Mouse (Mus musculus) kidney, adult 2 months (tissue): ENCODE data around the gene Hist1h2ad. TPM values are rescaled to one million over a fixed set of nuclear protein-coding genes. Genes with fewer than 3 reads are reported as not detected.
"Not testable (repeated sequence)": the region's sequence is repeated elsewhere in the genome, so short reads cannot be mapped to it uniquely, and the experiment has no call there.

ENCODE experiments used
- DNase-seq: peaks from one replicate; pipeline ENCODE4 v3.0.0; 2021
- H3K27ac ChIP-seq: fragments of 200-500 bp; 2 replicates; pipeline ENCODE4 v1.5.1; 2012; ENCODE audit warnings: low read depth, low read length, control low read depth, inconsistent platforms; ENCODE audit not compliant: insufficient read depth
- H3K27me3 ChIP-seq: fragments of 200-500 bp; replicated peaks from 2 replicates; pipeline ENCODE4 v1.6.1; 2012; ENCODE audit warnings: mild to moderate bottlenecking, moderate library complexity, low read length, inconsistent platforms; ENCODE audit not compliant: control insufficient read depth, insufficient read depth
- H3K36me3 ChIP-seq: fragments of 200-500 bp; 2 replicates; pipeline ENCODE4 v1.6.1; 2012; ENCODE audit warnings: mild to moderate bottlenecking, moderate library complexity, low read length, inconsistent platforms; ENCODE audit not compliant: control insufficient read depth, insufficient read depth
- H3K4me1 ChIP-seq: fragments of 200-500 bp; 2 replicates; pipeline ENCODE4 v1.6.1; 2011; ENCODE audit warnings: low read length; ENCODE audit not compliant: control insufficient read depth, insufficient read depth
- H3K4me3 ChIP-seq: fragments of 200-500 bp; 2 replicates; pipeline ENCODE4 v1.5.1; 2011; ENCODE audit warnings: mild to moderate bottlenecking, low read depth, low read length, control low read depth; ENCODE audit not compliant: insufficient read depth
- CTCF ChIP-seq: fragments of 200-500 bp; conservative IDR thresholded peaks from 2 replicates; pipeline ENCODE4 v1.5.1; 2011; ENCODE audit warnings: low read depth, mild to moderate bottlenecking, control low read depth, low read length, moderate library complexity, mixed read lengths; ENCODE audit not compliant: insufficient read depth, insufficient read length
- POLR2A ChIP-seq: fragments of 200-500 bp; IDR thresholded peaks from one replicate; pipeline ENCODE4 v1.6.1; 2011; ENCODE audit warnings: low read depth, low read length, control low read depth
- WGBS: fragments of 180-500 bp; shearing (Covaris S2); methylation state at CpG from one replicate; pipeline ENCODE4 v1.1.7; 2018; 5-methylcytosine and 5-hydroxymethylcytosine counted together
- polyA plus RNA-seq: library from polyadenylated mRNA; depleted of rRNA; stranded (reverse); fragments of >200 nt; gene quantifications from 2 replicates; pipeline ENCODE4 v1.2.3, GENCODE M21; 2012

Gene Hist1h2ad
- polyA plus RNA-seq, 1 experiment = not detected

DNA sequence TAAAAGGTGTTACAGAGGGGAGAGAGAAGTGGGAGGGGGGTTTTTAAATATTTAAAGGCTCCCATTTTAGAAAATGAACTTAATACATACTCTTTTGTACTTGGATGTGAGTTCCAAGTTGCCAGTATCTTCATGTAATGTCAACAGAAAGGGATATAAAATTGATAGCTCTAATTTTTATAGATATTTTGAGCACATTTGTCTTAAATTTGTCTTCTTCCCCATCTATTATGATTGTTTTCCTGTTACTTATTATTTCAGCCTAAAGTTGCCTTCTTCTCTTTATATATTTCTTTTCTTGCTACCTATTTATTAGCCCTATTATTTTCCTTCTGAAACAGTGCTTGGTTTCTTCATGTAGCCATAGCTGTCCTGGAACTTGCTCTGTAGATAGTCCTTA lies 21.2 kb upstream of the Hist1h2ad start, which contains the start of gene Hist1h1d:
Gene Hist1h1d, plus strand, starts transcription at position 301 of the 400 bp plus-strand sequence.
- TF ChIP-seq CTCF = no peak
- TF ChIP-seq POLR2A = no peak
- H3K36me3 ChIP-seq = no peaks in the 10 kb centered on the region
- no peak within 1 kb of the TSS for H3K4me3 ChIP-seq
- no peaks in the 10 kb centered on the region for H3K27me3 ChIP-seq
- no peak within 1 kb of the TSS for H3K27ac ChIP-seq
- DNase-seq = no peak
- H3K4me1 ChIP-seq = no peaks in the 10 kb centered on the region

DNA sequence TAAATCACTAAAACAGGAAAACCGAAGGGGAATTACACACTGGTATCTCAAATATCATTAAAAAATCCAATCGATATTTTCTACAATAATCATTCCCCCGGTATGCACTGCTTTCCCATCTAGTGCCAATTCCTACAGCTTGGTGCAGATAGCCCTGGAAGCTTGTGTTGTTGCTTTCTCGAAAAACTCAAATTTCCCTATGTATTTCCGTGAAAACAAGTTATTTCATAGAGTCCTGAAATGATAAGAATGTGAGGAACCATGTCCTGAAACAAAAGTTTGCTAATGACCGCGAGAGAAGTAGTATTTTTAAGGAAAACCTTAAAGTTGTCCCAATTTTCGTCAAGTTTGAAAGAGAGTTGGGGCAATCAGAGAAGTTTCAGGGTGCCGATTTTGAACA lies 19.8 kb upstream of the Hist1h2ad start:
- Histone ChIP-seq H3K27me3 (no peaks in the 10 kb centered on the region), H3K4me1 (no peaks in the 10 kb centered on the region), H3K36me3 (no peaks in the 10 kb centered on the region), H3K4me3 (peak overlapping the region; percentile 52; the same call in 1 of the 2 replicates), H3K27ac (no peak overlapping the region)
- WGBS = 18% methylated on average over 9 of the region's 9 CpGs
- no peak for DNase-seq
- TF ChIP-seq POLR2A (no peak), CTCF (no peak)

DNA sequence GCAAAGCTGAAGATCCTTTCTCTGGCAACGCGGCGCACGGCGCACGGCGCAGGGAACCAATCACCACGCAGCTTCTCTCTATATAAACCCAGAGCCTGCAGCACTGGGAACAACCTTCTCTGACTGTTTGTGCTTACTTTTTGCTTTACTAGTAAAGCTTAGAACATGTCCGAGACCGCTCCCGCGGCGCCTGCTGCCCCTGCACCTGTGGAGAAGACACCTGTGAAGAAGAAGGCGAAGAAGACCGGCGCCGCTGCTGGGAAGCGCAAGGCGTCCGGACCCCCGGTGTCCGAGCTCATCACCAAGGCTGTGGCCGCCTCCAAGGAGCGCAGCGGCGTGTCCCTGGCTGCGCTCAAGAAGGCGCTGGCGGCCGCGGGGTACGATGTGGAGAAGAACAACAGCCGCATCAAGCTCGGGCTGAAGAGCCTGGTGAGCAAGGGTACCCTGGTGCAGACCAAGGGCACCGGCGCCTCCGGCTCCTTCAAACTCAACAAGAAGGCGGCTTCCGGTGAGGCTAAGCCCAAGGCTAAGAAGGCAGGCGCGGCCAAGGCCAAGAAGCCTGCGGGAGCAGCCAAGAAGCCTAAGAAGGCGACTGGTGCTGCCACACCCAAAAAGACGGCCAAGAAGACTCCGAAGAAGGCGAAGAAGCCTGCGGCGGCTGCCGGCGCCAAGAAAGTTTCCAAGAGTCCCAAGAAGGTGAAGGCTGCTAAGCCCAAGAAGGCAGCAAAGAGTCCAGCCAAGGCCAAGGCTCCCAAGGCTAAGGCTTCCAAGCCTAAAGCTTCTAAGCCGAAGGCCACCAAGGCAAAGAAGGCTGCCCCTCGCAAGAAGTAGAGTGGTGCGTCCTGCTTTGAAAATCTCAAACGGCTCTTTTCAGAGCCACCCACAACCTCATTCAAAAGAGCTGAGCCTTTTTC lies 19.0 kb upstream of the Hist1h2ad start:
- no peaks in the 10 kb centered on the region for H3K36me3 ChIP-seq
- H3K27me3 ChIP-seq = no peaks in the 10 kb centered on the region
- DNase-seq = peak; percentile 73
- H3K4me1 ChIP-seq = no peaks in the 10 kb centered on the region
- under 1% methylated on average over 54 of the region's 54 CpGs for WGBS
- H3K27ac ChIP-seq = peak overlapping the region; percentile 66; the same call in 1 of the 2 replicates
- H3K4me3 ChIP-seq = peak overlapping the region; percentile 52
- TF ChIP-seq CTCF (no peak), POLR2A (peak; percentile 15)

DNA sequence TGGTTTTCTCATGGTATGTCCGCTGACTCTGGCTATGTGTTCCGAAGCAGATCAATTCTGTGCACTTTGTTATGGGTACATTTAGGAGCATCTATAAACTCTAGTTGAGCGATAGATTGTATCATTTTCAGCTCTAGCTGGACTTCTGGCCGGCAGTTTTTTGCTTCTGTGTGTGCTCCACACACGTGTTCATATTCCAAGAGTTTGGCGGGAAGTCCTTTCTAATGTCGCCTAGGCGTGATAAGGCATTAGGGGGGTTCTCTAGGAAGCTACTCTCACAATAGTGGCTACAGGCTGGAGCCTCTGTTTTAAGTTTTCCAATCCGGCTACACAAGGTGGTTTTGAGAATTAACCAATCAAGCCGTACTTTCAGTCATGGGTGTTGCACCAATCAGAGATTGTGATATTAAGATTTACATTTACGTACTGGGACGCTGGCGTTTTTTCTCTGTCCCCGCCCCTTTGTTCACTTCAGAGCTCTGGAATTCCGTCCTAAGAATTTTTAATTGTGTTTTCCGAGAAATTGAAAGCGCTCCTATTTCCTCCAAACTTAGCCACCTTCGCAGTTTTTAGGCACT lies 18.3 kb upstream of the Hist1h2ad start:
- peak; percentile 91 for DNase-seq
- under 1% methylated on average over 18 of the region's 18 CpGs for WGBS
- Histone ChIP-seq H3K27ac (peak overlapping the region; percentile 84), H3K4me3 (peak overlapping the region; percentile 52), H3K27me3 (no peaks in the 10 kb centered on the region), H3K4me1 (no peaks in the 10 kb centered on the region), H3K36me3 (no peaks in the 10 kb centered on the region)
- TF ChIP-seq CTCF (no peak), POLR2A (no peak)

DNA sequence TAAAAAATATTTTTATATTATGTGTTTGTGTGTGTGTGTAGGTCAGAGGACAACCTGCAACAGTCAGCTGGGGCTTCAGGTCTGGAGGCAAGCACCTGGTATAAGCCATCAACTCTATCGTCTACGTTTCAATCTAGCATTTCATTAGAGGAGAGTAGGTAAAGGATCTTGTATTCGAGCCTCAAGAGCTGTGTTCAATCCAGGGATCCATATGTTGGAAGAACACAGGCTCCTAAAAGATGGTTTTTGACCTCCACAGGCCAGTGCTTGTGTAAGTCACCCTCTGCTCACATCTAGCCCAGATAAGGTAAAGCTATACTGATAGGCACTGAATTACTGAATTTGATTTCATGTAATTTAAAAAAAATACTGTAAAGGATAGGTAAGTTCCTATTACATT lies 17.3 kb upstream of the Hist1h2ad start:
- H3K27ac ChIP-seq = no peak overlapping the region
- DNase-seq = no peak
- WGBS = 71% methylated on average over 3 of the region's 3 CpGs
- no peak overlapping the region for H3K4me3 ChIP-seq
- H3K27me3 ChIP-seq = no peaks in the 10 kb centered on the region
- H3K36me3 ChIP-seq = no peaks in the 10 kb centered on the region
- TF ChIP-seq POLR2A (no peak), CTCF (no peak)
- no peaks in the 10 kb centered on the region for H3K4me1 ChIP-seq

DNA sequence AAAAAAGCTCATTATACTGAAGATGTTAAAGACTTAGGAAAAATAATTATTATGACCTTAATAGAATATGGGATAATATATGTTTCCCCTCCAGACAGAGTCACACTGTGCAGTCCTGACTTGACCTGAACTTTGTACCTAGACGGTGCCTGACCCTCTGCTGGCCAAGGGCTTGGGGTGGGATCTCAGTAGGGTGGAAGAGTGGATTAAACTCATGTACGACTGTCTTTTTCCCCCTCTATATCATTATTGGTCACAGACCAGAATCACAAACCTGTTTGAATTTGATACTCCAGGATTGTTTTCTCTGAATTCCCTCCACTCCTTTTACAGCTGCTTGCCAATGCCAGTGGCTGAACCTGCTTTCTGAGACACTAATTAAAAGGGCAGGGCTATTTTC lies 13.5 kb upstream of the Hist1h2ad start:
- H3K4me3 ChIP-seq = not testable (repeated sequence)

DNA sequence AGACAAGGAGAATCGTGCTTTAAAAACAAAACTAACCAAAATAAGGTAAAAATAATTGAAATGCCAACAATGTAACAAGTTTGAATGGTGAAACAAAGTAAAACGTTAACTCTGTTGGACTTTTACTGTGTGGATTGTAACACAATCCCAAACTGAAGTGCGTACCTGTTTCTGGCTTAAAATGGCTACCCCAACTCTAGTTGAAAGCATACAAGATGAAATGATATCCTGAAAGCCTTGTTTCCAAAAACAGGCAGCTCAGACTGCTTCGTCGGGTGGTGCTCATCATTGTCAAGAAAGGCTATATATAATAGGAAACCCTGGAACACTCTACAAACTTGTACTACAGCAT lies 12.7 kb upstream of the Hist1h2ad start:
- H3K4me1 ChIP-seq, H3K36me3 ChIP-seq, H3K4me3 ChIP-seq, H3K27ac ChIP-seq, H3K27me3 ChIP-seq, DNase-seq: not testable (repeated sequence)
- 2% methylated on average over 2 of the region's 5 CpGs for WGBS

More for the DNA sequence above, 13.5 kb upstream of the Hist1h2ad start:
- H3K27me3 ChIP-seq, H3K4me1 ChIP-seq, H3K36me3 ChIP-seq, H3K27ac ChIP-seq, DNase-seq: not testable (repeated sequence)
- WGBS = 26% methylated on average over 2 of the region's 2 CpGs
